Mouse (Mus musculus): Measurements from ENCODE around the gene Evx1. TPM values are rescaled to one million over a fixed set of nuclear protein-coding genes. Genes with fewer than 3 reads are reported as not detected.

Evx1 gene
- total RNA-seq, 2 experiments from 2014 or later = not detected

GRCm38 (mm10) chr6:52290186-52290585 lies 23.1 kb upstream of the Evx1 start:
- DNase-seq (ENCODE audit: extremely low spot score in 1 of 2, low spot score in 1 of 2) = no peak

DNA sequence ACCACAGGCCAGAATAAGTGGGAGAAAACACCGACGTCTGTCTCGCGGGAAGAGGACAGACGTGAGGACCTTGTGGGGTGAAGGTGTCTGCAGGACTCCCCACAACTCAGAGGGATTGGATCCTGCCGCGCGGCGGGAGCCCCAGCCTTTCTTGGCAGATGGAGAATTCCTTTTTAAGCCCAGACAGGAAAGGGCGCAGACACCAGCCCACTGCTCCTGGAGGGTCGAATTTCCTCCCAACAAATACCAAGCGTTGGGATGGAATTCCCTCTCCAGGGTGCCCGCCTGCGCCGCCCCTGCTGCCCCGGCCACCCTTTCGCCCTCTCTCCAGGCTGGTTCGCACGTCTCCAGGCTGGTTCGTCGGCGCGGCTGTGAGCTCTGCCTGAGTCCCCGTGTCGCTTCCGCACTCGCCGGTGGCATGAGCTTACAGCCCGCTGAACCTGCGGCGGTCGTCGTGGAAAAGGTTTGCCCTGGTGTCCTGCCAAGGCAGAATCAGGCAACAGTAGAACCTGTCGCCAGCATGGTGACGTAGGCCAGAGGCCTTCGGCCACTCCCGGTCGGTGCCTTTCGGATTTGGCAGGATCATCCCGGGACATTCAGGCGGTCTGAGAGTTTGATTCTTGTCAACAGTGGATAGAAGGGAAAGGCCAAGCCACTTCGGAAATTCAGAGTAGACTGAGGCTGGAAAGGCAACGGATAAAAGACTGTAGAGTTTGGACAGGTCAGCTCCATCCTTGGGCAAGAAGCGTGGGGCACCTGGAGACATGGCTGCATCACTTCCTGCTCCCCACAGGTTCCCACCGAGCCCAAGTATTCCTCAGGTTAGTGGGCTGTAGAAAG lies 22.1 kb upstream of the Evx1 start:
- DNase-seq (ENCODE audit: extremely low spot score in 1 of 2, low spot score in 1 of 2) = no peak

GRCm38 (mm10) chr6:52292328-52292727 lies 21.0 kb upstream of the Evx1 start:
- no peak for DNase-seq (ENCODE audit: extremely low spot score in 1 of 2, low spot score in 1 of 2)

DNA sequence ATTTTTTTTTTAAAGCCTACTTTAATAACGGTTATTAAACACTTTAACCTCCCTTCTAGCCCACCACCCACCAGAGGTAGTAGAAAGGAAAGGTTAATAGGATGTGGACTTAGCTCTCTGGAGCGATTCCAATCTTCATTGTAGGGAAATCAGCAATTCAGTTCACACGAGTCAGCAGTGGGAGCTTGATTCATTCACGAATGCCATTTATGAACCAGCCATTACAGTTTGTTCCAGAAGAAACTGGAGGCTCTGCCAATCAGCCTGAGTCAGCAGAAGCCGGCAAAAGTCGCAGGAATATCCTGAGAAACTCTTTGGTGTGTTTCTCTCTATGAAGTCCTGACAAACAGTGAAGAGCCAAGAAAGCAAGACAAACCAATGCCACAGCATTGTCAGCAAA lies 18.7 kb upstream of the Evx1 start:
- DNase-seq (ENCODE audit: extremely low spot score in 1 of 2, low spot score in 1 of 2) = no peak

DNA sequence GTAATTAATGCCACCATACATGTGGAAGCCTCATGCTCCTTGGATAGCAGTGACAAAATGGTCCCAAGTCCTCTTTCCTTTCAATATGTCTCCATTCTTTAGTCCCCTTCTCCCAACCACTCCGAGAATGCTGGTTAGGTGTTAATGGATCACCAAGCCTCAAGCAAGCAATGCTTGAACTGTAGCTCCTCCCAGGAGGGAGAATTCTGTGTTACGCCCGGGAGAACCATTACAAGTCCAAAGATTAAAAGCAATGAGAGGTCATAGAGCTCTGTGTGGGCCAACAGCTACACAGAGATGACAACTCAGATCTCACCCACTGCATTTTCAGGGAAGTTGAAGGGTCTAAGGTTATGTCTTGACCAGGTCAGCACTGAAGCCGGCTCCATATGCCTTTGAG lies 14.8 kb upstream of the Evx1 start:
- no peak for DNase-seq (ENCODE audit: extremely low spot score in 1 of 2, low spot score in 1 of 2)

- DNase-seq (ENCODE audit: extremely low spot score in 1 of 2, low spot score in 1 of 2) = no peak
These were observed 12.5 kb upstream of the Evx1 start for GRCm38 (mm10) chr6:52300806-52301205.

- DNase-seq (ENCODE audit: extremely low spot score in 1 of 2, low spot score in 1 of 2) = no peak
These were observed 9.9 kb upstream of the Evx1 start for GRCm38 (mm10) chr6:52303426-52303825.

DNA sequence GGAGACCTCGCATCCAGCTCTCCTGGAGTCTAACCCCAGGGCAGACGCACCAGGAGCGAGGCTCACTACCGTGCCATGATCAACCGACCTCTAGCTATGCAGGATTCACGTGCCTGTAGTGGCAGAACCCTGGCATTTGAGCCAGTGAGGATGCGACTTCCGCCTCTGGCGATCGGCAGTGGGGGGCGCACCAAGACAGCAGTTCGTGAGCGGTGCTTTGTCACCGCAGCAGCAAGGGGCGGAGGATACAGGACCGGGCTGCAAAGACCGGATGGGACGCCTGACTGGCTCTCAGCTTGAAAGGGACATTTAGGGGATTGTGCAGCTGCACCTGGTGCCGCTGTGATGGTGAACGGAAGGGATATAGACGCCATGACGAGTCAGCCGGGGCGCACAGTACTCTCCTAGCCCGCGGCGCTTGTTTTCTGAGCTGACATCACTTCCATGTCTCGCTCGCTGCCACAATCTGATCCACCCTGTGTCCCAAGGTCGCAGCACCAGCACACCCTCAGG lies 7.4 kb upstream of the Evx1 start:
- peak; percentile 56 to 58 for DNase-seq (ENCODE audit: extremely low spot score in 1 of 2, low spot score in 1 of 2)

DNA sequence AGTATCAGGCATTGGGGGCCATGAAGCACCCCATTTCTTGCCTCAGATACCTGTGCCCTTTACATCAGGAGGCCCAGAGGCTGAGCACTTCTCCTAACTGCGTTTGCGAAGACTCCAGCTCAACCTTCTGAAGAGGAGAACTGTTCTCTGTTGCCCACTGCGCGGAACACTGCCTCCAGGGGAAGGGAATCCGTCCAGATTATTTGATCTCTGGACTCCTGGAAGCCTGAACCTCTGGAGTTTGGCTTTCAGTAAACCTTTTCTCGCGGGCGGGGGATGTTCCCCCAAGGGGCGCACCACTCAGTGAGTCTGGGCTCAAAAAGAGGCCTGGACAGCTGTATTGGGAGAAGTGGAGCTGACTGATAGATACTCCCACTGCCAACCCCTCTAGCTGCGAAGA lies 3.5 kb upstream of the Evx1 start:
- DNase-seq (ENCODE audit: extremely low spot score in 1 of 2, low spot score in 1 of 2) = no peak

DNA sequence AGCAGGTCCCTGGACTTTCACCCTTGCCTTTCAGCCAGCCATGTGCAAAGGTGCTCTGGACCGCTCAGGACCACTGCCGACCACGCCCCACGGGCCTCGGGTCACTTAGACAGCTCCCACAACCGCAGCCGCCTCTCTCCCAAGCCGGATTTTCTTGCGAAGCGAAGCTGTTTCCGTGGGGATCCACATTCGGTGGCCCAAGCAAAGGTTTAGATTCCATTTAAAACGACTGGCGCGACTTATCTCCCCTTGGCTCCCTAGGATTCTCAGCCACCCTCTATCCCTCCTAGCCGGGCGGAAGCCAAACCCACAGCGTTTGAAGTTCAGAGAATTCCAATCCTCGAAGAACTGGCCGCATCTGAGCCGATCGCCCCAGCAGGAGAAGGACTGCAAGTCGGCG lies 2.9 kb upstream of the Evx1 start:
- DNase-seq (ENCODE audit: extremely low spot score in 1 of 2, low spot score in 1 of 2) = no peak

DNA sequence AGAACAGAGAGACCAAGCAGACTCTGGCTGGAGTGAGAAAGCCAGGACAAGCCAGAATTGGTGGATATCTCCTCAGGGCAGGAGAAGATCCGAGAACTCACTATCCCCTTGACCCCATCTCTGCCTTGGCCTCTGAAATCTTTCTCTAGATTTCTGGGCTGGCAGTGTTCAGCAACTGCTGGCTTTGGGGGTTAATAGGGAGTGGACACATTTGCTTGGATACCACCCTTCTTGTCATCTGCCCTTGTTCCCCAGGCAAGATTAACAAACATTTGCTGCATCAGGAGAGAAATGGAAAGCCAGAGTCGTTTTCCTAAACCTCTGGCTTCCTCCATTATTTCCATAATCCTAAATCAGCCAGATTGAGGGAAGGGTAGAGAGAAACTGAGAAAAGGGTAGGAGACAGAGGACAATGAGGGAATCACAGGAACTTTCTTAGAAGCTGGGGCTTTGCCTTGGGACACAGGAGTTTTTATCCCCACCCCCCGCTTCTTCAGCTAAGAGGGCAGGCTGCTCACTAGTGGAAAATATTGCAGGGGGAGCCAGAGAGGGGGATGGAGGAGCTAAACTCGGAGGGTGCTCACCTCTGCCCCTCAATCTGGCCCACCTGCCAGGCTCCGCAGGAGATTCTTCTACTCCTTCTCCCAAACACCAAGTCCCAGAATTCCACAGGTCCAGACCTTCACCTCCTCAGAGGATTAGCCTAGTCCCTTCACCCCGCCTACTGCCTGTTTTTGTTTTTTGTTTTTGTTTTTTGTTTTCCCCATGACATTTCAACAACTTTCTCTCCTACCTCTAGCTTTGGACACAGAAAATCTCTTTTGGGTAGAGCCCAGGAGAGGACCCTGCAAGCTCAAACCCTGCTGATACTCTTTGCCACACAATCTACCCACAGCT lies 1.4 kb upstream of the Evx1 start:
- DNase-seq (ENCODE audit: extremely low spot score in 1 of 2, low spot score in 1 of 2) = no peak

DNA sequence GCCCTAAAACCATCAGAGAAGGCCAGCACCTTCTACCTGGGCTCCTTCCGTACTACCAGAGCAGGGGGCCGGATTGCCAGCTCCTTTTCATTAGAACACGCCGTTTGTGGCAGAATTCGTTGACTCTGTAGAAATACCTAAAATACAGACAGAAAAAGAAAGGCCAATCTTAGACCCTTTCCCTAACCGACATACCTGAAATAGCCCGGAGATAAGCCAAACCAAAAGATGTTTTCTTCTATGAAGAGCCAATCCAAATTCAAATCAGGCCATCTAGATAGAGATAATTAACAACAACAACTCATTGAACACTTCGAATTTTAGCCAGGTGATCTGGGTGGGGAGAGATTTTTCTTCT lies 761 bp upstream of the Evx1 start:
- no peak for DNase-seq (ENCODE audit: extremely low spot score in 1 of 2, low spot score in 1 of 2)

DNA sequence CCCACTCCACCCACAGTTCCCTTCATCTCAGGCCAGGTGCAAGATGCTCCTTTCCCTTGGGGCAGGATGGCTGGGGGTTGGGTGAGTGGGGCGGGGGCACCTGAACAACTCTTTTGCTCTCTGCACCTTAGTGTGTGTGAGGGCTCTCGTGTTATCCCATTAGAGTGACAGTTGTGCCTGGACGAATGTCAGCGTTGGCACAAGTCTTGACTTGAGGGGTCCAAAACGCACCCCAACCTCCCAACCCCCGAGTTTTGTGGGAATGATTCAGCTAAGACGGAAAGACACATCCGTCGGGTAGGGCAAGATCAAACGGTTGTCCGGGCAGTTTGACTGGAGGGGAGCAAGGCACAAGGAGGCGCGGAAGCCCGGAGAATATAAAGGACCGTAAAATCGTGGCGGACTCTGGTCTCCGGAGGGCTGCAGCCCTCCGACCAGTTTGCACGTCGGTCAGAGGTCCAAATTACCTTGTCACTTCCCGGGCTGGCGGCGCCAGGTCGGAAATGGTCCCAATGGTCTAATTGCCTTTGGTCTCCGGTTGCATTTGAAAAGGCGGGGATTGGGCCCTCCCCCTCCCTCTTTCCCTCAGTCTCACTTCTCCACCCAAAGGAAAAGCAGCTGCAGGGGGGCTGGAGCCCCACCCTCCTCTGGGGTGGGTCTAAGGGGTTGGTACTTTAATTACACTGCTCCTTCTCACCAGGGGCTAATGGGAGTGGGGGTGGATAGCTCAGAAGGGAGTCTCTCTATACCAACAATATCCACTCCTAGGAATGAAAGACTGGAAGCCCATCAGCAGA lies 1.2 kb downstream of the Evx1 start:
- no peak for DNase-seq (ENCODE audit: extremely low spot score in 1 of 2, low spot score in 1 of 2)

DNA sequence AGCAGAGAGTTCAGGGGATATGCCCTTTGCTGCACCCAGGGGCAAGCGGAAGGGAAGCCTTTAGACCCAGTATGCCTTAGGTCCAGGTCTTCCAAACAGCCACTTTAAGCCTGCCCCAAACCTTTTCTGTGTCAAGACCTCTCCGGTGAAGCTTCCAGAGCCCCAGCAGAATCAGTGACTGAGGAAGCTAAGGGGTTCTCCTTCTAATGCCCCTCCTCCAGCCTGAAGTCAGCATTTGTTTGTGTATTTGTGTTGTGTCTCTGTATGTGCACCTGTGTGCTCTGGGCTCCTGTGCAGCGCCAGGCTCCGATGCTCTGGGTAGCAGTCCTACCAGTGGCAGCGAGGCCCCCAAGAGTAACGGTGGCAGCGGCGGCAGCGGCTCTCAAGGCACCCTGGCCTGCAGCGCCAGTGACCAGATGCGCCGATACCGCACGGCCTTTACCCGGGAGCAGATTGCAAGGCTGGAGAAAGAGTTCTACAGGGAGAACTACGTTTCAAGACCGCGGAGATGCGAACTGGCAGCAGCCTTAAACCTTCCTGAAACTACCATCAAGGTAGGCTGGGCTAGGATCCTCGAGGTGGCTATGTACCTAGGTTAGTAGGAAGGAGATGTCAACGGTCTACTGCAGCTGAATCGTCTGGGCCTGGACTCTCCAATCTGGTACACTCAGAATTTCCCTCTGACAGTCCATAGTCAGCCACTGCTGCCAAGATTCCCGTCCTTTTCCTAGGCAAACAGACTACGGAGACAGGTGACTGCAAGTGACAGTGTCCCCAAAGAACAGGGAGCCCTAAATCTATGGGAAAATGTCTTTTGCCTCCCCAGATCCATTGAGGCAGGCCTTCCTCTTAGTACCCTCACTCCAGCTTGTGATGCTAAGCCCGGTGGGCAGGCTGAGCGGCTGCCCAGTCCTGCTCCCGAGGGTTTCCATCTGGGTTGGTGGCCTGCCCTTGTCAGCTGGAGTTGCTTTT lies 2.4 kb downstream of the Evx1 start:
- no peak for DNase-seq (ENCODE audit: extremely low spot score in 1 of 2, low spot score in 1 of 2)

- no peak for DNase-seq (ENCODE audit: extremely low spot score in 1 of 2, low spot score in 1 of 2)
These were observed 3.3 kb downstream of the Evx1 start for GRCm38 (mm10) chr6:52316413-52317184.

GRCm38 (mm10) chr6:52317461-52318180 lies 4.3 kb downstream of the Evx1 start:
- DNase-seq (ENCODE audit: extremely low spot score in 1 of 2, low spot score in 1 of 2) = no peak

GRCm38 (mm10) chr6:52318271-52318670 lies 5.0 kb downstream of the Evx1 start:
- DNase-seq (ENCODE audit: extremely low spot score in 1 of 2, low spot score in 1 of 2) = no peak
